Mouse (Mus musculus) testis, postnatal 14 days (tissue): Measurements from ENCODE around the gene Chst11.

Experiments
- DNase-seq: peaks from one replicate; pipeline ENCODE4 v3.0.0; 2021; ENCODE audit warnings: low spot score

Chst11 gene

GRCm38 (mm10) chr10:83078723-83079122 lies 93.4 kb downstream of the Chst11 start:
- DNase-seq = no peak

DNA sequence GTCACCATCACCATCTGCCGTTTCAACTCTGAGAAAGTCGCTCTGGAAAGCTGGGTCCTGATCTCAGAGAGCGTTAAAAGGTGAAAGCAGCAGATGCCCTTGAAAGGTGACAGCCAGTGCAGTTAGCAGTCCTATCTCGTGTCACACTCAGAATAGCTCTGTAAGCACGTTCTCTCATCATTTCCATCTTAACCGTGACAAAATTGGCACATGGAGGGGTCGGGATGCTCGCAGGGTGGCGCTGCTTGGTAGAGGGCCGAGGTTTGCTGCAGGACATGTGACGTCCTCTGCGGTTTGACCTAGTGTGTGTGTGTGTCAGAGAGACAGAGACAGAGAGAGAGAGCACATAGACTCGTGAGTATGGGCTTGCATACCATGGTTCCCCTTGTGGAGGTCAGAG lies 94.5 kb downstream of the Chst11 start:
- no peak for DNase-seq

- no peak for DNase-seq
Observed at GRCm38 (mm10) chr10:83080275-83080741, 95.0 kb downstream of the Chst11 start.

DNA sequence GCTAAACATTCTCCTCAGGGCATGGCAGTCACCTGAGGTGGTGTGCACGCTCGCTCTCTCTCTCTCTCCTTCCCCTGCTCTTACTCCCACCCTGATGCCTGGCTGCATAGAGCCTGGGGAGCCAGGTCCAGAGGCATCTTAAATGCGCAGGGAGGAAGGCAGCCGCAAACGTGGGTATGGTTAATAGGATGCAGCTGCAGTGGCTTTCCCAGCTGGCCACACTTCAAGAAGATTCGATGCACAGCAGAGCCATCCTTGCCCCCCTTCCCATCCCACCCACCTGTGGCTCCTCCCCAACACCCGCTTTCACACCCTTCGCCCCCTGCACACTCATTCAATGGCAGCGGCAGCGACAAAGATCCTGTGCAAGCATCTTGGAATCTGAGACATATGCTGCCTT lies 95.6 kb downstream of the Chst11 start:
- no peak for DNase-seq

DNA sequence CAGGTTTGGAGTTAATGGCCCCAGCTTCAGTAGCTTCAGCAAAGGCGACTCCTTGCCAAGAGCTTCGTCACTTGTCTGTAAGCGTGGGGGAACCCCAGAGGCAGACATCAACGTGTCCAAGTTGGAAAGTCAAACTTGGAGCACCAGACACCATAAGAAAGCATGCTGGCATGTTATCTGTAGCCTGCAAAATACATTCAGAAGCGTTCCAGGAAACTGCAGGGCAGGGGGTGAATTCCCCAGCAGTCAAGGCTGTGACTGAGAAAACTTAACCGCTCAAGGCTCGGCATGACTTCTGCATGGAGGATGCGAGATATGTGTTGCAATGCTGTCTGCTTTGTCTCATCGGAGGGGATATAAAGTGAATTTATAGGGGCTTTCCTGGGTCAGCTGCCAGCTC lies 98.6 kb downstream of the Chst11 start:
- DNase-seq = no peak

DNA sequence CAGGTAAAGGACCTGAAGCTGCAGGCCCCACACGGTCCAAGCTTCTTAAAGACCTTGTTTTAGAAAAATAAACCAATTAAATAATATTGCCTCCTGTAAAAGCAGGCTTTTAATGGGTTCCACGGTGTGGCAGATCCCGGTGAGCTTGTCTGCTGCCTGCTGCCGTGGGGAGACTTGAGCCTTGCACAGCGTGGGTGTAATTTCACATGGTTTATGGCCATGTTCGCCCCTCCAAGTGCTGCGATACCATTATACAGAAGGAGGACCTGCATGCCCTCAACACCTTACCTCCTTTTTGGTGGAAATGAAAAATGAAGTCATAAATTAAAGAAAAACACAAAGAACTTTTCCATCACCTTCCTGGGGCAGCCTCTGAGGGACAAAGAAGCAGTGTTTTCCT lies 103.0 kb downstream of the Chst11 start:
- no peak for DNase-seq

DNA sequence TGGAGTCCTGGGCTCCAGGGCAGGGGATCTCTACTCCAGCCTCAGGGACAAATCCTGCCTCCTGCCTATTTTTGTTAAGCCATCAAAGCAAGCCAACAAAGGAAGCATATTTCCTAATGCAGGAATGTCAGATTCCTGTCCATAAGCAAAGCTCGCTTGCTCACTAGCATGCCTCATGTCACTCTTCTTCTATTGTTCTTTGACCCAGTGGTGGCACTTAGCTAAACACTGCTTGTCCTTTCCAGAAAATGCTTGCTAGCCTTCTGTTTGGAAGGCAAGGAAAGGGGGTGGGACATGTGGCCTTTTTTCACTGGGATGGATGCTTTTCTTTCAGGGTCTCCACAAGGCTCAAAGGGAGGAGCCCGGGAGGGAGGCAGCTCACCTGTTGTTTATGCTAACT lies 103.5 kb downstream of the Chst11 start:
- no peak for DNase-seq

DNA sequence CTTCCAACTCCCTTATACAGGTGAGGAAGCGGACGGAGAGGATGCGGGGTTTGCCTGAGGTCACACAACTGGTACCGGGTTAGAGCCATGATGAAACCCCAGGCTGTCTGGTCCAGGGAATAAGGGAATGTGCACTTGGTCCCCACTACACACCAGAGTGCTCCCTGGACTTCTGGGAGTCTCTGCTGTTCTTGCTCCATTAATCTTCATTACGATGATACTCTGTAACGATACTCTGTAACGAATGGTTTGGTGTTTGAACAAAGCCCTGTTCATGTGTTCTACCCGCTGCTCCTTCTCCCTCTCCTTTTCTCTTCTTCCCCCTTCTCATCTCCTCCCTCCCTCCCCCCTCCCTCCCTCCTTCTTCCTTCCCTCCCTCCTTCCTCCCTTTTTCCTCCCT lies 104.9 kb downstream of the Chst11 start:
- DNase-seq = no peak

- DNase-seq = no peak
Observed at GRCm38 (mm10) chr10:83093705-83094104, 108.4 kb downstream of the Chst11 start.

DNA sequence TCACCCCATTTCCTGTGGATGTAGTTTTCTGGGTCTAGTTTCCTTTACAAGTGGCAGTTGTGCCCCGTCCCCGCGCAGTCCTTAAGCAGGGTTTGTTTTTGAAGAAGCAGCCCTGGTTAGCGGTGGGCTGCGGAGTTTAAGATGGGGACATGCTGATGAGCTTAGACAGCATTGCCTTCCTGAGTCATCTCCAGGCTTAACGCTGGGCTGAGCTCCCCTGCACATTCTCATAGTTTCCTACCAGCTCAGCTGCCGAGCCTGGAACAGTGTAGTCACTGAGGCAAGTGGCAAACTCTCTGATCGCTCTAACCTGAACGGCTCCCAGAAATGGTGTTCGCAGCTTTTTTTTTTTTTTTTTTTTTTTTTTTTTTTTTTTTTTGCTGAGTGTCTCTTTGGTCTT lies 109.0 kb downstream of the Chst11 start:
- no peak for DNase-seq

DNA sequence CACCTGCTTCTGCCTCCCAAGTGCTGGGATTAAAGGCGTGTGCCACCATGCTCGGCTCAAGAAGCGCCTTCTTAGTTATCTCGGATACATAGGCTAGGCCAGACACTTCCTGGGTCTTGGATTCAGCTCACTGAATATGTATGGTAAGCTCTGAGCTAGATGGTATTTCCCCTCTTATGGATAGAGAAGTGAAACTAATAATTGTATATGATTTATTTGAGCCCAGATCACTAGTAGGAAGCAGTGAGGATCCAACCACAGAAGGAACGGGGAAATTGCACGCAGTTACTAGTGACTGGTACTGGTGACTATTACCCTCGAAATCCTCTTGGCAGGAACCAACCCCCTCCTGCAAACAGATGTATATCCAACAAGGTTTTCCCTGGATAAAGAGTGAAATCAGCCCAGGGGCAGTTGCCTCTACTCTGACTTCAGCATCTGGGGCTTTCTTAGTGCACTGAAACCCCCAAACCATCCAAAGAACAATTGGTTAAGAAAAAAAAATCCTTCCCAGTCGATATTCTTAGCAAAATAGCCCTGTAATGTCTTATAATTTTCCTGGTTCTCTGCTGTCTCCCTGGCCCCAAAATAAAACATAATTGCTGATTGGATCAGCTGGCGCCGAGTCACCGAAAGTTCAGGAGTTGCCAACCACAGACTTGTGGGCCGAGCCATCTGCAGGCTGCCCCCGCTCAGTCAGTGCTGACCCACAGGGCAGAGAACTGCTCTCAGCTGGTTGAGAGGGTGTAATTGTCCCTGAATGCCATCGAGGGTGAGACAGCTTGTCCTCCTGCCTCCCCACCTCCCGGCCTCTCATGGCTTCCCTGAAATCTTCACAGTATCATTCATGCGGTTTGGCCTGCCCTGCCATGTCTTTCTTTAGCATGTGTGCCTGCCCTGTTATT lies 109.8 kb downstream of the Chst11 start:
- no peak for DNase-seq

DNA sequence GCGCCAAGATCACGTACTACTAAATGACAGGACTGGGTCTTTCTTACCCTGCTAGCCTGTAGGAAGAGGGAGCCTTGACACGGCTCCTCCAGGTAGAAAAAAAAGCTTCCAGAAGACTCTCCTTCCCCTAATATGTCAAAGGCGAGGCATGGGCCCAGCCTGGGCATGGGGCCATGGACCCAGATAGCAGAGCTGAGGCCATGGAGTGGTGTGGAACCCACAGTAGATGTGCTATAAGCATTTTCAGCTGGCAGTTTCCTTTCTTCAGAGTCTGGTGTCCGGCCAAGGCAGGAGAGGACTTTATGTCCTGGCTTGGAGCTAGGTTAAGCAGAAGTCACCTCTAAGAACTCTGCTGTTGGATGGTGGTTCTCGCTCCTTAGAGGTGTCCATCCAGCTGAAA lies 111.0 kb downstream of the Chst11 start:
- DNase-seq = no peak

DNA sequence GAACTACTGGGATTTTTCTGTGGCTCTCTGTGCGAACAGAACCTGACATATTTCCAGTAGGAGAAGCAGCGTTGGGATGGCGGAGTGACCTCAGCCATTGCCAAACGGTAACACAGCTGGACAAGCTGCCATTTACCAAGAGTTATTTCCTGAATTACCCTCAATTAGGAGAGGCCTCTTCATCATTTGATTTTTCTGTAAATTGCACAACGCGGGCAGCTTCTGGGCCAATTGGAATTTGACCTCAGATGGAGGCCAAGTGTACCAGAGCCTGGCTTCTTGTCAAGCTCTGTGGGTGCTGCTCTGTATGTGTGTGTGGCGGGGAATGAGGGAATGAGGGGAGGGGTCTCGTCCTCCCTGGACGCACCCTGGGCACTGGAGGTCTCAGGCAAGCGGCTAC lies 113.6 kb downstream of the Chst11 start:
- no peak for DNase-seq

DNA sequence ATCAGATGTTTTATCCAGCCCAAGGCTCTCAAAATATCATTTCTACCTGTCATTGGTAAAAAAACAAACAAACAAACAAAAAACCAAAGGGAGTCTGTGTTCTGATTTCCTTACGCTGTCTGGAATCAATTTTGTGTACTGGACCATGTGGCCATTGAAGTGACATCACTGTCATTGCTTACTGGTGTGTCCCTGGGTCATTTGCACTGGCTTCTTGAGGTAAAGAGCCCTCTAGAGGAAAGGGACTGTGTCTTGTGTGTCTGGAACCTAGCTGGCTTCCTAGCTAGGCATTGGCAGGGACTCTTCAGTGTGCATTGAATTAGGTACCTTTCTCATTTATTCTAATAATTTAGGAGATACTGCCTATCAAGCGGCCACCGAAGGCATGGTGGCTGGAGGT lies 114.4 kb downstream of the Chst11 start:
- no peak for DNase-seq

- DNase-seq = no peak
Observed at GRCm38 (mm10) chr10:83100890-83101289, 115.6 kb downstream of the Chst11 start.

DNA sequence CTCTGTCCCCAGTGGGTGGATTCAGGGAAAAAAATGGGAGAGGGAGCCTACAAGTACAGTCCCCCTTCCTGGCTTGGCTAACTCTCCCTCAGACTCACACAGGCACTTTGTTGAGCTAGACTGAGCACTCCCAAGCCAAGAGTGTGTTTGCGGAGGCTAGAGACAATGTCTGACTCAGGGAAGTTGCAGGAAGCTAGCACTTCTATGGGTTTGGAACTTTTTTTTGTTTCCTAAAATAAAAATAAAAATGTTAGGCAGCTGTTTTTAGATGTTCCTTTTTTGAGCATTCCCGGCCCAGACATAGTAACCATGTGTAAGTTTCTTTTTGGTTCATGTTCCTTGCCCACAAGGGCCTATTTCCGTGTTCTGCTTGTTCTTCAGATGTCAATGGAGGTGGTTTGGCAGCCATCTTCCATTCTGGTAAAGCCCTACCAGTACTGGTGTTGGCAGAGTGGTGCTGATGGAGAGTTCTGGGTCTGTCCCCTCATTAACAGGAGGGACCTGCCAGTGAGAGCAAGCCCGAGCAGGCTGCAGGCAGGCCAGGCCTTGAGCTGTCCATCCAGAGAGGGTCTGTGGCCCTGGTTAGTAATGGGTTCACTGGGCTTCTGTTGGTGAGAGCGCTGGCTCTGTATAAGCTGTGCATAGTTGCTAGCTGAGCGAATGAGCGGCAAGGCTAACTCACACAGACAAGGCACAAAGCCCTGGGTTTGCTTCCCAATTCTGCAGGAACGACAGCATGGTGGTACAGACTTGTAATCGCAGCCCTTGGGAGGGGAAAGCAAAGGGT lies 116.3 kb downstream of the Chst11 start:
- DNase-seq = no peak

DNA sequence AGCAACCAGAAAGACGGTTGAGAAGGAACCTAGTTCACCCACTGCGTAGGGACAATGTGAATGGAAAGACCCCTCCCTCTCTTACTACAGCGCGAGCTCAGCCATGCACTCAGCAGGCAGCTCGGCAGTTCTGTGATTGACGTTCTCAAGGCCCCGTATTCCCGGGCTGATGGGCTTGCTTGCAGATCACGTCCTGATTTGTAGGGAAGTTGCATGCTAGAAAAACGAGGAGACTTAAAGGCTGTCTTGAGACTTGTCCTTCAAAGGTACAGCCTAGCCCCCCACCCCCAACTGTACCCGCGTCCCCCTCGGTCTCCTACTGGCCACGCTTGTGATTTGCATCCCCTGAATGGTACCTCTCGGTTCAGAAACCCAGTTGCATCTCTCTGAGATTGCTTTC lies 117.4 kb downstream of the Chst11 start:
- DNase-seq = no peak

- DNase-seq = no peak
Observed at GRCm38 (mm10) chr10:83104221-83104620, 118.9 kb downstream of the Chst11 start.

DNA sequence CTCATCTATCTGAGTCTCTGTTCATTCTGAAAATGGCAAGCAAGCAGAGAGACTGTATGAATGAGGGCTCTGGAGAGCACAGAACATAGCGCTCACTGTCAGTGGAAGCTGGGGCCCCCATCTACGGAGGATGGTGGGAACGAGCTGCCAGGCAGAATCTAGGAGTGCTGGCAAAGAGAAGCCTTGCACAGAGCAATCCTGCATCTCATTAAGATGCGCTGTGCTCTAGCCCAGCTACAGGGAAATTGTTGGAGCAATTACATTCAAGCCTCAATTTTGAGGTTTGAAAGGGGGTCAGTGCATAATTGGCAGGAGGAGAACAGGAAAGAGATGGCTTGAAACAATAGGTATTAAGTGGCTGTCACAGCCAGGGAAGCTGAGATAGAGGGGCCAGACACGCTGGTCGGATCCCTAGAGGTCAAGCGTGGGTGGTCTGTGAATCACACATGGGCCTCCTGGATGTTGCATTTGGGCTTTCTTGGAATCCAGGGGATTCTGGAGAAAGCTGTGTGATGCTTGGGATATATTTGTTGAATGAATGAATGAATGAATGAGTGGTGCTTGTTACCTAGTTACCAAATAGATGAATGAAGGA lies 121.0 kb downstream of the Chst11 start:
- no peak for DNase-seq

DNA sequence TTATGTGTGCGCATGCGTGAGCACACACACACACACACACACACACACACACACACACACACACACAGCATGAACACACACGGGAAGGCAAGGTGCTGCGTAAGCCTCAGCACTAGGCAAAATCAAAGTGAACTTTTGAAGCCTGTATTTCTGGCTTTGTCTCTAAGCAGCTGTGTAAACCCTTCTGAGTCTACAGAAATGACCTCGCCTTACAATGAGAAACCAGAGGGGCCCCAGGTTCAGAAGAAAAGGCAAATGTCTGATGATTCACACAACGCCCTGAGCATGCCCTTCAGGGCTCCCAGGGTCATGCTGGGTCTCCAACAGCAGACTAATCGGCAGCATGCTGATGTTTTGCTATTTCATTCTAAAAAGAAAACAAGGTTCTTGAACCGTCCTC lies 122.1 kb downstream of the Chst11 start:
- DNase-seq = no peak

DNA sequence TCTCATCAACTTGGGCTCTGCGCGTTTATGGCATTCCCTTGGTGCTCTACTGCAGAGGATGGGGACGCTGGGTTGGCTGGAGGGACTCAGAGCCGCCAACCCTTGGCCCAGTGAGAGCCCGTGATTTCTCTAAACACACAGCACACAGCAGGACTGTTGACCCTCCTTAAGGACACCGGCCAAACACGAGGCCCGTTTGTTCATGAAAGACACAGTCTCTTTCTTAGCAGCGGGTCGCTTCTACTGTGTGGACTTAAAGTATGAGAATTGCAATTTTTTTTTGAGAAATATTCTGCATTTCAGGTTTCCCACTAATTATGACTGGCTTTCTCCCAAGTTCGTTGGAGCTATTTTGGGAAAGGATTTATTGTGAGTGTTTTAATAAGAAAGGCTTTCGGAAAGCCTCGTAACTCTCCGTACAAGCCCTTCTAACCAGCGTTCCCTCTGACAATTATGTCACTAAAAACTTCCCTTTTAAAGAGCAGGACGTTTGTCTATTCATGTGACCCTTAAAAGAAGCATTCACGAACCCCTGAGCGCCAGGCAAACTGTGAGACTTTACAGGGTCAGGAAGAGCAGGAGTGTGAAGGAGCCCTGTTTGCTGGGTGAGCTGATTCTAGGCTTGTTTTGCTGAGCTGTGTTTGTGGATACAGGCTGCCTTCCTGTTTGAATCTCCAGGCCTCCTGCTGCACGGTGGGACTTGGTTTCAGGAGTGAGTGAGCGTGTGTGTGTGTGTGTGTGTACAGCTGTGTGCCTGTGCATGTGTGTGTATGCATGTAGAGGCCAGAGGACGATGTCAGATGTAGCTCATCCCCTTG lies 122.8 kb downstream of the Chst11 start:
- no peak for DNase-seq

DNA sequence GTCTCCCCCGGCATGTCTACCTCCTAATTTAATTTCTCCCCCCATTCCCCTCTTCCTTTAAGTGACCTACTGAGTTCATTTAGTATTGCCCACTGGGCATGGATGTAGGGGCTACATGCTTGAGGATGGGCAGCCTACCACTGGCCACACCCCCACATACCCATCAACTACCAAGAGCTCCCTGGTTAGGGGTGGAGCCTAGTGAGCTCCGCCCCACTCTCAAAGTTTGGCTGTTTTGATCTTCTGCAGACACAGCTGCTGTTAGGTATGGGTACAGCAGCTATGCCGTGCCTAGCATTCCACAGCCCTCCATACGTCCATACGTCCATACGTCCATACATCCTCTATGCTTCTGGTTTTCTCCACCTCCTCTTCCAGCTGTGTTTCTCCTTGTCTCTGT lies 123.6 kb downstream of the Chst11 start:
- DNase-seq = no peak
